Mouse (Mus musculus) right cerebral cortex, adult 18-20 months (tissue): ENCODE data around the gene Chpf2.
"Not testable (repeated sequence)": the region's sequence is repeated elsewhere in the genome, so short reads cannot be mapped to it uniquely, and the experiment has no call there.

Experiments used
- DNase-seq: peaks from one replicate; pipeline ENCODE4 v3.0.0; 2022; ENCODE audit warnings: mixed read lengths

Chpf2 gene

GRCm38 (mm10) chr5:24586547-24587199 lies at the start of gene Chpf2:
Chpf2 (plus strand) TSS chr5:24586741.
- peak; percentile 87 for DNase-seq

- no peak for DNase-seq
Measured at GRCm38 (mm10) chr5:24537618-24538017, 48.9 kb upstream of the Chpf2 start.

GRCm38 (mm10) chr5:24539571-24540296 lies 46.8 kb upstream of the Chpf2 start:
- DNase-seq, result no peak

GRCm38 (mm10) chr5:24540387-24541143 lies 46.0 kb upstream of the Chpf2 start, which contains the start of gene Asb10:
Asb10 (minus strand) TSS chr5:24540978.
- DNase-seq, result peak; percentile 28

GRCm38 (mm10) chr5:24541144-24541569 lies 45.4 kb upstream of the Chpf2 start:
- no peak for DNase-seq

- no peak for DNase-seq
Measured at GRCm38 (mm10) chr5:24542643-24543042, 43.9 kb upstream of the Chpf2 start.

- peak; percentile 67 for DNase-seq
Measured at GRCm38 (mm10) chr5:24550598-24551316, 35.8 kb upstream of the Chpf2 start.

- DNase-seq, result no peak
Measured at GRCm38 (mm10) chr5:24551317-24551688, 35.2 kb upstream of the Chpf2 start.

- DNase-seq, result no peak
Measured at GRCm38 (mm10) chr5:24553621-24554244, 32.8 kb upstream of the Chpf2 start.

- DNase-seq, result not testable (repeated sequence)
Measured at GRCm38 (mm10) chr5:24555335-24555734, 31.2 kb upstream of the Chpf2 start.

- DNase-seq, result no peak
Measured at GRCm38 (mm10) chr5:24556709-24557108, 29.8 kb upstream of the Chpf2 start, which contains the start of gene 4931409K22Rik. 4931409K22Rik (minus strand) TSS chr5:24556809.

- no peak for DNase-seq
Measured at GRCm38 (mm10) chr5:24575948-24576347, 10.6 kb upstream of the Chpf2 start.

GRCm38 (mm10) chr5:24576801-24577182 lies 9.7 kb upstream of the Chpf2 start:
- DNase-seq, result no peak

- DNase-seq, result peak; percentile 100
Measured at GRCm38 (mm10) chr5:24577183-24577929, 9.2 kb upstream of the Chpf2 start, which contains the start of gene Abcf2. Abcf2 (minus strand) TSS chr5:24577467.

GRCm38 (mm10) chr5:24578109-24578963 lies 8.2 kb upstream of the Chpf2 start:
- no peak for DNase-seq

- DNase-seq, result no peak
Measured at GRCm38 (mm10) chr5:24586106-24586505, 435 bp upstream of the Chpf2 start.

GRCm38 (mm10) chr5:24587200-24587577 lies 648 bp downstream of the Chpf2 start:
- peak; percentile 73 for DNase-seq

- DNase-seq, result no peak
Measured at GRCm38 (mm10) chr5:24589511-24590500, 3.3 kb downstream of the Chpf2 start.

GRCm38 (mm10) chr5:24591268-24591721 lies 4.8 kb downstream of the Chpf2 start:
- no peak for DNase-seq
